Mouse (Mus musculus): Measurements from ENCODE around the gene Olfr125.

Gene Olfr125

GRCm38 (mm10) chr17:37832649-37833048 is at the start of gene Olfr125:
Gene Olfr125 (plus strand): TSS chr17:37832949.
- DNase-seq (ENCODE audit: inconsistent age in 2 of 2, low spot score in 1 of 2) = no peak

- no peak for DNase-seq (ENCODE audit: inconsistent age in 2 of 2, low spot score in 1 of 2)
Measured at GRCm38 (mm10) chr17:37793229-37793628, 39.5 kb upstream of the Olfr125 start, which contains the start of gene Olfr123. Gene Olfr123 (plus strand): TSS chr17:37793529.

- no peak for DNase-seq (ENCODE audit: inconsistent age in 2 of 2, low spot score in 1 of 2)
Measured at GRCm38 (mm10) chr17:37799588-37799987, 33.2 kb upstream of the Olfr125 start, which contains the start of gene Olfr124. Gene Olfr124 (plus strand): TSS chr17:37799888.

GRCm38 (mm10) chr17:37847183-37847582 is 14.4 kb downstream of the Olfr125 start, which contains the start of gene Olfr126:
Gene Olfr126 (plus strand): TSS chr17:37847483.
- no peak for DNase-seq (ENCODE audit: inconsistent age in 2 of 2, low spot score in 1 of 2)

- DNase-seq (ENCODE audit: inconsistent age in 2 of 2, low spot score in 1 of 2) = no peak
Measured at GRCm38 (mm10) chr17:37863901-37864300, 31.2 kb downstream of the Olfr125 start.

GRCm38 (mm10) chr17:37869676-37870205 is 37.0 kb downstream of the Olfr125 start:
- DNase-seq (ENCODE audit: inconsistent age in 2 of 2, low spot score in 1 of 2) = no peak

- no peak for DNase-seq (ENCODE audit: inconsistent age in 2 of 2, low spot score in 1 of 2)
Measured at GRCm38 (mm10) chr17:37873830-37874229, 41.1 kb downstream of the Olfr125 start.
